Mouse (Mus musculus) G1E-ER4 (cell line): ENCODE data around the gene Ctdspl. TPM values are rescaled to one million over a fixed set of nuclear protein-coding genes. Genes with fewer than 3 reads are reported as not detected.

Source experiments
- GATA1 ChIP-seq: IDR thresholded peaks from one replicate; pipeline ENCODE4 v1.8.0; 2012; ENCODE audit warnings: low read length, inconsistent platforms
- polyA plus RNA-seq: library from polyadenylated mRNA; stranded (reverse); fragments of >175 nt; gene quantifications from 2 replicates; pipeline ENCODE4 v1.2.3, GENCODE M21; 2012

The Ctdspl gene
- 0.01 TPM in 1 of 2 replicates, not detected in the other for polyA plus RNA-seq

- TF ChIP-seq GATA1 = no peak
Observed at GRCm38 (mm10) chr9:118926111-118926650, at the start of gene Ctdspl. Ctdspl (plus strand) TSS chr9:118926453.

- no peak for TF ChIP-seq GATA1
Observed at GRCm38 (mm10) chr9:118876902-118877301, 49.4 kb upstream of the Ctdspl start.

GRCm38 (mm10) chr9:118877365-118878008 is 48.8 kb upstream of the Ctdspl start:
- TF ChIP-seq GATA1 = no peak

- TF ChIP-seq GATA1 = no peak
Observed at GRCm38 (mm10) chr9:118878596-118878995, 47.7 kb upstream of the Ctdspl start.

- TF ChIP-seq GATA1 = no peak
Observed at GRCm38 (mm10) chr9:118881281-118881945, 44.8 kb upstream of the Ctdspl start.

GRCm38 (mm10) chr9:118881946-118882284 is 44.3 kb upstream of the Ctdspl start:
- TF ChIP-seq GATA1 = no peak

- no peak for TF ChIP-seq GATA1
Observed at GRCm38 (mm10) chr9:118883150-118883549, 43.1 kb upstream of the Ctdspl start.

- TF ChIP-seq GATA1 = no peak
Observed at GRCm38 (mm10) chr9:118885785-118886184, 40.5 kb upstream of the Ctdspl start.

- no peak for TF ChIP-seq GATA1
Observed at GRCm38 (mm10) chr9:118887201-118887600, 39.1 kb upstream of the Ctdspl start.

GRCm38 (mm10) chr9:118887734-118888133 is 38.5 kb upstream of the Ctdspl start:
- no peak for TF ChIP-seq GATA1

- TF ChIP-seq GATA1 = no peak
Observed at GRCm38 (mm10) chr9:118890149-118890548, 36.1 kb upstream of the Ctdspl start.

- no peak for TF ChIP-seq GATA1
Observed at GRCm38 (mm10) chr9:118890645-118891044, 35.6 kb upstream of the Ctdspl start.

GRCm38 (mm10) chr9:118891068-118891467 is 35.2 kb upstream of the Ctdspl start:
- TF ChIP-seq GATA1 = no peak

- TF ChIP-seq GATA1 = no peak
Observed at GRCm38 (mm10) chr9:118891593-118891992, 34.7 kb upstream of the Ctdspl start.

- no peak for TF ChIP-seq GATA1
Observed at GRCm38 (mm10) chr9:118895101-118895500, 31.2 kb upstream of the Ctdspl start.

GRCm38 (mm10) chr9:118900677-118901076 is 25.6 kb upstream of the Ctdspl start:
- no peak for TF ChIP-seq GATA1

- no peak for TF ChIP-seq GATA1
Observed at GRCm38 (mm10) chr9:118901917-118902316, 24.3 kb upstream of the Ctdspl start.
